Mouse (Mus musculus) fibroblast of lung, adult 2 months (primary cell): Measurements from ENCODE around the gene Eef1akmt4.

ENCODE experiments used
- DNase-seq: peaks from one replicate; pipeline ENCODE4 v3.0.0-alpha.2; 2011; ENCODE audit warnings: low read depth

The Eef1akmt4 gene

GRCm38 (mm10) chr16:20611357-20612227 is at the start of gene Eef1akmt4, which contains the start of the genes Gm49333 and Alg3:
Eef1akmt4 (plus strand) TSS chr16:20611593.
Gm49333 (plus strand) TSS chr16:20611610.
Alg3 (minus strand) TSS chr16:20611735.
- DNase-seq, result peak; percentile 84

- DNase-seq, result no peak
These were observed 46.3 kb upstream of the Eef1akmt4 start for GRCm38 (mm10) chr16:20565075-20565474.

- no peak for DNase-seq
These were observed 21.9 kb upstream of the Eef1akmt4 start, which contains the start of gene Vwa5b2 for GRCm38 (mm10) chr16:20589366-20589938. Vwa5b2 (plus strand) TSS chr16:20589471.

- no peak for DNase-seq
These were observed 21.3 kb upstream of the Eef1akmt4 start for GRCm38 (mm10) chr16:20589939-20590679.

- no peak for DNase-seq
These were observed 20.7 kb upstream of the Eef1akmt4 start for GRCm38 (mm10) chr16:20590680-20591038.

GRCm38 (mm10) chr16:20591076-20591705 is 20.2 kb upstream of the Eef1akmt4 start:
- DNase-seq, result no peak

- DNase-seq, result no peak
These were observed 16.2 kb upstream of the Eef1akmt4 start for GRCm38 (mm10) chr16:20595060-20595673.

- no peak for DNase-seq
These were observed 15.7 kb upstream of the Eef1akmt4 start for GRCm38 (mm10) chr16:20595737-20596136.

- no peak for DNase-seq
These were observed 14.5 kb upstream of the Eef1akmt4 start for GRCm38 (mm10) chr16:20596687-20597441.

- no peak for DNase-seq
These were observed 10.9 kb upstream of the Eef1akmt4 start for GRCm38 (mm10) chr16:20600511-20600910.

GRCm38 (mm10) chr16:20604705-20605104 is 6.7 kb upstream of the Eef1akmt4 start:
- DNase-seq, result no peak

GRCm38 (mm10) chr16:20610501-20611356 is 664 bp upstream of the Eef1akmt4 start:
- peak; percentile 76 for DNase-seq

GRCm38 (mm10) chr16:20619541-20620398 is 8.4 kb downstream of the Eef1akmt4 start:
- no peak for DNase-seq

GRCm38 (mm10) chr16:20620399-20620735 is 9.0 kb downstream of the Eef1akmt4 start:
- DNase-seq, result no peak

- DNase-seq, result no peak
These were observed 9.4 kb downstream of the Eef1akmt4 start for GRCm38 (mm10) chr16:20620751-20621190.

GRCm38 (mm10) chr16:20621191-20621990 is 10.0 kb downstream of the Eef1akmt4 start, which contains the start of gene Camk2n2:
Camk2n2 (minus strand) TSS chr16:20621287.
- no peak for DNase-seq

GRCm38 (mm10) chr16:20621991-20622685 is 10.7 kb downstream of the Eef1akmt4 start:
- peak; percentile 69 for DNase-seq
